Mouse (Mus musculus) spleen, embryonic (tissue): ENCODE results near the gene Phf21a.

Experiments
- CTCF ChIA-PET: fragments of 350-600 bp; sonication (Branson Sonifier 250); formaldehyde crosslinking; loops from one replicate; lab custom pipeline; 2022; lab: Charles Lee

Phf21a gene

DNA sequence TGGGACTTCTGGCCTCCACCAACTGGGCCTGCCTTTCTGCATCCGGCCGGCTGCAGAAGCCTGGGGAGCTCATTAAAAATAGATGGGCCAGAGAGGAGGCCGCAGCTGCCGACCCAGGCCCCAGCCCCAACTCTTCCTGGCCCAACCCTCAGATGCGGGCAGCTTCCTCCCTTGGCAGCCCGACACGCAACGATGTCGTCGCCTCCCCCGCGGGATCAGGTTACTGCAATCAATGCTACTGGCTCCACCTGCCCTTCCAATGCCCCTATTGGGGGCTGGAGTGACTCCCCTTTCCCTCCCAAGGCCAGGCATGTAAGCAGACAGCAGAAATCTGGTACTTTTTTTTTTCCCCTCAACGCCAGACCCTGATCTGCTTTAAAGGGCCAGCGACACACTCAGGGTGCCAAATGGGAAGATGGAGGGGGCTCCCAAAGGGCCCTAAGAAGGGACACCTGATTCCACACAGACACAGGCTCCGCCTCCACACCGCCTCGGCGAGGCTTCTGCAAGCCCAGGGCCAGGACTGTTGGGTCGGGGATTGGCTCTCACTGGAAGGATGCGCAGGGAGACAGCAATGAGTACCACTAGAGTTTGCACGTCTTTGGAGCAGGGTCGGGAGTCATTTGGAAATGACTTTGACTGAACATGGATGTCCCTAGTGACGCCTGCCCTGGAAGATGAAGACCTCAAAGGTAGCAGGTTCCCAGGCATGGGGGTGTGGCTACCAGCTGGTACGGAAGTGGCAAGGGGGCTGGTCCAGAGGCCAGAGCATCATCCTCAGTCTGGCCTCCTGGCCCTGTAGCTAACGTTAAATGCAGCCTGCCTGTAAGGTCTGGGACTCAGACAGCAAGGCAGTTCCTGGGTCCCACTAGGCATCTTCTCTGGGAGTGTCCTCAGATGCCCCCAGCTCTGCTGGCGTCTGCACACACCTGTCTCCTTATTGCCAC is 299.7 kb downstream of the Phf21a start:
- CTCF ChIA-PET, result no interaction called here

DNA sequence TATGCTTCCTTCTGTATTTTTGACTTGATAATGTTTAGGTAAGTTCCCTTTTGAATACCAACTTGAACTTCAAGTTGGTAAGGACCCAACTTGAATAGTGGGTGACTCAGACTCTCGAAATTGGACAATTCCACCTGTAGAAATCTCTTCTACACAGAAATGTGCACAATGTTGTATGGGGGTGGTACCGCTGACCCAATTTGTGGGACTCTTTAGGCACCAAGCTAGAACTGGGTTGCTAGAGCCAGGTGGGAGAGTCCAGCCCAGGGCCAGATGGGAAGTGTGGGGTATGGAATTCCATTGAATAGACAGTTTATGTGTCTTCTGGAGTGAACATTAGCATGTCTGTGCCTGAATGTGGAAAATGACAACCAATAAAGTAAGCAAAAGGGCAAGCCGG is 302.6 kb downstream of the Phf21a start:
- CTCF ChIA-PET, result no interaction called here

DNA sequence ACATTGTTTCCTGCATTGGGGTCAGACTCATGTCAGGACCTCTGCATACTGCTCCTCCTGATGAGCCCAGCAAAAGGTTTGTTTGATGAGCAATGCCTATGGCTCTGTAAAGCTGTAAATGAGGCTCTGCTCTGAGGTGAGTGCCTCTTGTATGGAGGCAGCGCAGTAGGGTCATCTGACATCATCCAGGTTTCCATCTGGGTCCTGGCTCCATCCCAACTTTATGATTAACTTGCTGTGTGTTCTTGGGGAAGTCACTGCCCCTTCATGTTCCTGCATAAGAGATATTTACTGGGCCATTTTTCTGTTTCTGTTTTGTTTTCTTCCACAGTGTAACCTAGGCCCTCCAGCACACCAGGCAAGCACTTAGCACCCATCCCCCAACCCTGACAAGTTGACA is 304.5 kb downstream of the Phf21a start:
- CTCF ChIA-PET, result no interaction called here

DNA sequence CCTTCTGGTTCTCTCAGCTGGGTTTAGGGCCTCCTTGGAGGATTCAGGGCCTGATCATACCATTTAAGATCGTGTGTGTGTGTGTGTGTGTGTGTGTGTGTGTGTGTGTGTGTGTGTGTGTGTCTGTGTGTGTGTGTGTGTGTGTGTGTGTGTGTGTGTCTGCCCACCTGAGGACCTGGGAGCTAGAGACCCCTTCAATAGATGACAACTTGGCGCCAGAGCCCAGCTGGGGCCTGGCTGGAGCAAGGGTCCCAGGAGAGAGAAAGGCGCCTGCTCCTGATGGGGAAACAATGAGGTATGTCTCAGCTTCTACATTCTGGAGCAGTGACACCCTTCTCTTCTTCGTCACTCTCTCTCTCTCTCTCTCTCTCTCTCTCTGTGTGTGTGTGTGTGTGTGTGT is 307.0 kb downstream of the Phf21a start:
- CTCF ChIA-PET, result interaction anchor here (0.7 kb wide), 1 partner anchor 16 kb away, joined by 5 read pairs; no protein-coding TSS in a partner anchor

DNA sequence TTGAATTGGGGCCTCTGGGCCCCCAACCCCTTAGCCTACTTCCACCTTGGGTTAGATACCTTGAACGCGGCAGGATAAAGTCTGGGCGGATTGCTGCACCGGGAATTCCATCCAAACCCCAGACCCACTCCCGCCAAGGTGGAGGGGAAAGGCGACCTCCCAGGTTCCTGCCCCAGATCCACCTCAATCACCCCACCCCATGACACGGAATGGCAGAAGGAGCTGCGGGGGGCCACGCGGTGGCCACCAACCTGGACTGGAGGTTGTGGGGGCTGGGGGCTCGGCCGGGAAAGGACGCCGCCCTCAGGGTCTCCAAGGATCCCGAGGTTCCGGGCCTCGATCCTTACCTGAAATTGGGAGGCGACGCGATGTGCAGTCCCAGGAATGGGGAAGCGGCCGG is 307.8 kb downstream of the Phf21a start:
- CTCF ChIA-PET, result interaction anchor here (0.7 kb wide), 1 partner anchor 16 kb away, joined by 5 read pairs; no protein-coding TSS in a partner anchor

DNA sequence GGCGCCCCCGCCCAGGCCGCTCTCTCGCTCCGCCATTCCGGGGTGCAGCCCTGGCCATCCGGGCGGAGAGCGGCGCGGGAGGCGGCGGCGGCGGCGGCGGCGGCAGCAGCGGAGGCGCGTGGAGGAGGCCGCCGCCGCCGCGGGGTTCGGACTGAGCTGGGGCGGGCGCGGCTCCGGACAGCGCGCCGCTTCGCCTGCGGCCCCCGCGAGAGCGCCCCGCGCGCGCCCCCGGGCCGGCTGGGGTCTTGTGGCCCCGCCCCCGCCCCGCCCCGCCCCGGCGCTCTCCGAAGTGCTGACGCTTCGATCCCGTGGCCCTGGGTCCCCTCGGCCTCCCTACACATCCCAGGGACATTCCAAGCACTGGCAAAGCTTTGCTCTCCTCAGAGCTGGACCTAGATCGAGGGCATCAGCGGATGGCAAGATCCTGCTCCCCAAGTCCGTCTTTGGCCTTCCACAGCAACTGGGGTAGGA is 308.2 kb downstream of the Phf21a start, which contains the start of gene Mapk8ip1:
TSS of gene Mapk8ip1 (minus strand) at position 173 of the 471 bp plus-strand sequence.
- CTCF ChIA-PET, result no interaction called here

DNA sequence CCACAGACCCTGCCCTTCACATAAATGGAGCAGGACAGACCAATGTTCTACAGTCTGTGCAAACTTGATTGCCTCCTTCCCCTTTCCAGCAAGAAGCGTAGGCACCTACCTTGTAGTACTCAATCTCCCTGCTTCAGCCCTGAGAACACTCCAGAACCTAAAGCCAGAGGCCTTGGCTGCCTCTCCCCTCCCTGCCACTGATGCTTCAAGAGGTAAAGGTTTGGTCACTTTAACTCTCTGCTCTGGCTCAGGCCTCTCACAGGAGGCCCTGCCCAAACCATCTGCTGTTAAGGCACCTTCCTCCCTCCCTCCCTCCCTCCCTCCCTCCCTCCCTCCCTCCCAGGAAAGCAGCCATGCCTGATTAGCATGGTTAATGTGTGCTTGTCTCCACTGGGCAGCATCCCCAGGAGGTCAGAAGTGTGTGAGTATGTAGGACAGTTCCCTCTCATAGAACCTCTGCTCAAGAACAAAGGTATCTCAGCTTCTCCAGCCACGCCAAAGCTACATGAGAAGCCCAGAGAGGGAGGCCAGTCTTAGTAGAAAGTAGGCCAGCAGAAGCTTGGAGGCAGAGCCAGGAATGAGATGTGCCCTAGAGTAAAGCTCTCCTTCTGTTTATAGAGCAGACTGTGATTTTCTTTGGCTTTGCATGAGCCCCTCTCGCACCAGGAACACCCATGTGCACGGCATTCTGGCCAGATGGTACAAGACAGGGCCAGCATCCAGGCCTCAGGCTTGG is 309.8 kb downstream of the Phf21a start:
- CTCF ChIA-PET, result no interaction called here

DNA sequence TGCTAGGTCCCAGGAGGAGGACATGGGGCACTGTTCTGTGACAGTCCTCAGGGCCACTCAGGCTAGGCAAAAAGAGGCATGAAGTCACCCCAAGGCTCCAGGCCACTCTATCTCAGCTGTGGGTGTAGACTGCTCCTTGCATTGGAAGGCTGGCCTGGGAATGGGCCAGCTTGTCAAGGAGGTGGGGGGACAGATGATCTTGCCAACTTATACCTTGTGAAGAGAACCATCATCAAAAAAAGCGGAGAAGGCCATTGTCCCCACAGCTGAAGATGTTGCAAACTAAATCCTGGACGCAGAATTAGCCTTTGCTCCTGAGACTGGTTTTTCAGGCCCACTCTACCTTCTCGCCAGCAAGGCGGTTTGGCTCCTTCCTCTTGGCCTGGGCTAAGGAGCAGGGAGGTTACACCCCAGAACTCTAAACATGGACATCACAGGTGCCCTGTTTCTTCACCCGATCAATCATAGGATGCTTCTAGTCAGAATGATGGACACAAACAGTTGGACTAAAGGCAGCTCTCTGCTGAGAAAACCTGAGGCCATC is 310.9 kb downstream of the Phf21a start:
- CTCF ChIA-PET, result no interaction called here

DNA sequence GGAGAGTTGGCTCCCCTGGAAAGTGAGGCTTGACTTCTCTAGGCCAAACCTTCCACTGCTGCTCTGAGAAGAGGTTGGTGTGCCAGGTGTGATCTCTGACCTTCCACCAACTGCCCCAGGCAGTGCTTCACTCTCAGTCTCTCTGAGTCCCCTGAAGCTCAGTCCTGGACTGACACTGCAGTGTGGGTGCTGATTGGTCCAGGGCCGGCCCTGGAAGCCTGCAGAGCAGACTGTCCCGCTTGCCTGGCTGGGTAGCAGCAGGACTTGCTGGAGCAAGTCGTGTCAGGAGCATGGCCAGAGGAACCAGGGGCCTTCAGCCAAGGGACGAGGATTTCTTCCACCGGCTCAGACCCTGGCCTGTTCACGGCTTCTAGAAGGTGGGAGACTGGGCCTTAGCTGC is 311.8 kb downstream of the Phf21a start:
- CTCF ChIA-PET, result no interaction called here

DNA sequence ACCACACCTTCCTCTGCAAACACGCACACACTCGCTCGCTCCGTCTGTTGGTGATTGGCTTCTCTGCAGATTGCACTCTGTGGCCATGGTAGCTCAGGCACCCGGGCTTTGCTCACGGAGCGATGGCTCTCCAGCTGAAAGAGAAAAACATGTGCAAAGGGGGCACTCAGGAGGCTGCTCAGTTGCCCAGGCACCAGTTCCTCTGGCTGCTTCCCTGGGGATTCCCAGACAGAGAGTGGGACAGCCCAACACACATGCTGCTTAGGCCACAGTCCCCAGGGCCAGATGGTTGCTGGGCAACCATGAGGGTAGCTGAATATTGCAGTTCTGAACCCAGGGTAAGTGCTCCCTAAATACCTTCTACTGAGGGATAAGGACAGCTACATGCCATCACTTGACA is 312.8 kb downstream of the Phf21a start:
- CTCF ChIA-PET, result no interaction called here

DNA sequence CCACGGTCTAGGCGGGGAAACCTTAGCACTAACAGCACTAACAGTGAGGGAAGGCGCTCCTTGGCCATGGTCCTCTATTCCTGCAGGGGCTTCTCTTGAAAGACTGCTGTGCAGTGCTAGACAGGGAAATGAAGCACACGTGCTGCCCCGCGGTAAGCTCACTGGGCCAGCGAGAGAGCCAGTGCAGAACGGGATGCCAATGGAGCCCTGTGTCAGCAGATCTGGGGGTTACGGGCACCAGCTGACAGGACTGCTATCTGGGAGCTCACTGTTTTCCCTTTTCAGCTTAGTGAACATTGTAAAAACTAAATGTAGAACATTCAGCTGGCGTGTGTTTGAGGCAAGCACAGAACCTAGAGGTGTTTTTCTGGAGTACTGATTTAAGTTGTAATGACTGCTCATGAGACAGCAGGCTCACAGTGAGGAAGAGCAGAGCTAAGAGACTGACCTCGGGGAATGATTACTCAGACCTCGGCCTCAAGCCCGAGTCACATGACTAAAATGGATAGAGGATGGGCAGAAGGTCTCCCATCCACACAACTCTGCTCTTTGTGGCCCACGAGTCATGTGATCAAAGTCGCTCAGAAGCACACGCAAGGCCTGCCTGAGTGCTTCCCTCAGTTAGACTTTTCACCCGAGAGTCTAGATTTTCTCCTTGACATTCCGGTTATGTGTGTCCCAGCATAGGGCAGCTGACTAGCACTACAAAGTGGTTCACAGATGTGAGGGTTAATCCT is 315.6 kb downstream of the Phf21a start:
- CTCF ChIA-PET, result no interaction called here

DNA sequence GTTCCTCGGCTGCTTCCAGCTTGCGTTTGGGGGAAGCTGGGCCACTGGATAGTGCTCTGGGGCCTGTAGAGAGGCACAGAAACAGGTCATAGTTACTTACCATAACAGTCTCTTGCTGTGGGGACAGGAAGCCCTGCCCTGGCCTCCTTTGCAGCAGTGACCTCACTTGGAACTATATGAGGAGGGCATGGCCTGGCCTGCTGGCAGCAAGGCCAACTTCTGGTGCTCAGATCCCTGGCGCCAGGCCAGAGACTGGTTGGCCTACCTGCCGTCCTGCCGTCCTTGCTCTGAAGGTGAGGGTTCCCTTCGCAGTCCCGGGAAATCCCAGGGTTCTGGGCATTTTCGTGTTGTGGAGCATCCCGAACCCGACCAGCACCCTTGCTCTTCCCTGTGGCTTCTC is 318.8 kb downstream of the Phf21a start:
- CTCF ChIA-PET, result no interaction called here
